Mouse (Mus musculus): ENCODE results near the gene Tifa.

The Tifa gene

DNA sequence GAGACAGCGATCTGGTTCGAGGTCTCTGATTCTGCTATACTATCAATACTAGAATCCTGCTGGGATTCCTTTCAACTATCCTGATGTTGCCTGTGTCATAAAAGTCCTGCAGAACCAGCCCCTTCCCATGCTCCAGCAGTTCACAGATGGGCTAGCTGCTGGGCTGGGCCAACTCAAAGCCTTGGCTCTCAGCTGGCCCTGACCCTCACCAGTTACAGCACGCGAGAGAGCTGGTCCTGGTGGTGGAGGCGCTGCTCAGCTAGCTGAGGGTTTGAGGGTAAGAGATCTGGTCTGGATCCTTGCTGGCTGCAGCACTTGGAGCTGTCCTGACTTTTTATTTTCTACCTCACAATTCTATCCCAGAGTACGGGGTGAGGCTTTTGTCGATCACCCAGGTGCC lies 36.9 kb downstream of the Tifa start:
- DNase-seq (ENCODE audit: low spot score), result no peak

DNA sequence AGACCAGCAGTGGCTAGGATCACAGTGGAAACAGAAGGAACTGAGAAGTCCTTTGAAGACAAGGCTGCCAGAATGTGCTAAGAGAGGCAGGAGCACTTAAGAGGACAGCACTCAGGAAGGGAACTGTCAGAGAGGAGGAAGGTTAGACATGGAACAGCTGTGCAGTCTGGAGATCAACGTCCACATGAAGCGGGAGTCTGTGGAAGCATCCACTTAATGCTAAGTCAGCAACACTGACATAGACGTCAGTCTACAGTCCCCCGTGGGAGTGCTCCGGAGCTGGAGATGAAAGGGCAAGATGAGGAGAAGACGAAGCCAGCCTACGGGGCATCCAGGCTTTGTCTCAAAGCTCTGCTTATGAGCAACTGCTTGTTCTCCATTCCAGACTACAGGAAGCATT lies 37.5 kb downstream of the Tifa start:
- no peak for DNase-seq (ENCODE audit: low spot score)

DNA sequence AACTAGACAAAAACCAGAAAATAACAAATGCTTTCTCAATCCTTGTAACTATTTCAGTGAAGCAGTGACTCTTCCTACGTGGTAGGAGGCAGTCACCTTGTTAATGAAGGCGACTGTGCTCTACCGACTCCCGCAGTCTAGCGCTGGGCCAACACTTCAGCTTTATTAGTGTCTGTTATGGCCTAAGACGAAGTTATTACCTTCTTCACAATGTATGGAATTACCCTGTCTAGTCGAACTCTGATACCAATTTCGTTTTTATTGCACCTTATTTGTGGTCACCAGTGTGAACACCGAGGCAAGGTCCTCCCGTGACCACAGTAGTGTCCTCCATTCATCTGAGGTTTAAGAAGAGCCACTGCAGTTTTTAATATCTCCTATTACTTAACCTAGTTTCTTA lies 40.6 kb downstream of the Tifa start:
- DNase-seq (ENCODE audit: low spot score), result no peak

DNA sequence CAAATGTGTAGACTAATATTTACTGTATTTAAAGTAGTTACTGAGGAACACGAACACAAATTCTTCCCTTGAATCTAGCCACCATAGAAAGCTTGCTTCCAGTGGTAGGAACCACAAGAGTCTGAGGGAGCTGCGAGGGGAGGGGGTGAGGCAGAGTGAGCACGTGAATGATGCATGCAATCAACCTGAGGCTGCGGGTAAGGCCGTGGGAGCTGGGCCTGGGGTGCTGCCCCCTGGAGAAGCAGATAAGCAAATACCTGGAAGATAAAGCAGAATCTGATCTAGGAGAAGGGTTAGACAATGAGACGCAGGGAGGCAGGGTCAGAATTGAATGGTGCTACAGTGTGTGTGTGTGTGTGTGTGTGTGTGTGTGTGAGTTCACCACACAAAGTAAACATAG lies 41.5 kb downstream of the Tifa start:
- no peak for DNase-seq (ENCODE audit: low spot score)

DNA sequence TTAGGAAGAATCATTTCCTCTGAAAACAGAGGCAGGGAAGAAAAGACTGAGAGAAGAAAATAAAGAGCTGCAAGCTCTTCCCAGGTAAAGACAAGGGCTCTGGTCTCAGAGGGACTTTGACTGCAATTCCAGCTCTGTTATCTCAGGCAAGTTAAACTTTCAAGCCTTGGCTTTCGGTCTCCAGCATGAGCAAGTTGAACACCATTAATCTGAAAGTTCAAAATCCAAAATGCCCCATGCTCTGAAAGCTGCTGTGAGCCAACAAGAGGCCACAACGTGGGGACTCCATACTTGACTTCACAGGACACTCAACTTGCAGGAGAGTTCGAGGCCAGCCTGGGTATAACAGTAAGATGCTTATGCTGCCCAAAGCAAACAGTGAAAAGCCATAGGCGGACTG lies 44.4 kb downstream of the Tifa start:
- DNase-seq (ENCODE audit: low spot score), result no peak

DNA sequence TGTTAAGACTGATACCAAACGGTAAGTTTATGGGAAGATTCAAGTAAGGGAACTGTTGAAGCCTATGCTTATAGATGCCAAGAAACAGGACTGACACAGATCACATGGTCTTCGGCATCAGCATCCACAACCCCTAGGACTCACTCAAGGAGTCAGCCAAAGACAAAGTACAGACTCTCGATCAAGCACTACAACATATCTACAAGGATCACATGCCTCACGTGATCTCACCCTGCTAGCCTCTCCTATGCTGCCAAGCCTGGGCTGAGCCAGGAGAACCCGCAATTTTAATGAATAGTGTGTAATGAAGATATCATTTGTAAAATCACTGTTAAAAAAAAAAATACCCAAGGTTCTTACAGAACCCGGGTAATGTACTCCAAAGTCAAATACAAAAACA lies 46.0 kb downstream of the Tifa start:
- no peak for DNase-seq (ENCODE audit: low spot score)

DNA sequence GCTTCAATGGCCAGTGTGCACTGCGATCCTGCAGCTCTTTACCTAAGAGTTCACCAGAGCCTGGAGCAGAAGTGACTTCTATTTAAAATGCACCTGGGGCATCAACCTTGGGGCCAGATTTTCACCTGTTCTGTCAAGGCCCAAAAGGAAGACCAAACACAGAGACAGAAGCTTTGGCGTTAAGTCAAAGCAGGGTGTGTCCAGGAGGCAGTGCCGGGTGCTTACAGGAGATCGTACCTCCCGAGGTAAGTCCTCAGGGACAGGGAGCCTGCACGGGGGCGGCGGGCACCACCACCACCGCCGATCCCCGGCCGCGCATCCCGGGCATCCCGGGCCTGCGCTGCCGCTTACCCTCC lies 47.2 kb downstream of the Tifa start:
- DNase-seq (ENCODE audit: low spot score), result no peak

DNA sequence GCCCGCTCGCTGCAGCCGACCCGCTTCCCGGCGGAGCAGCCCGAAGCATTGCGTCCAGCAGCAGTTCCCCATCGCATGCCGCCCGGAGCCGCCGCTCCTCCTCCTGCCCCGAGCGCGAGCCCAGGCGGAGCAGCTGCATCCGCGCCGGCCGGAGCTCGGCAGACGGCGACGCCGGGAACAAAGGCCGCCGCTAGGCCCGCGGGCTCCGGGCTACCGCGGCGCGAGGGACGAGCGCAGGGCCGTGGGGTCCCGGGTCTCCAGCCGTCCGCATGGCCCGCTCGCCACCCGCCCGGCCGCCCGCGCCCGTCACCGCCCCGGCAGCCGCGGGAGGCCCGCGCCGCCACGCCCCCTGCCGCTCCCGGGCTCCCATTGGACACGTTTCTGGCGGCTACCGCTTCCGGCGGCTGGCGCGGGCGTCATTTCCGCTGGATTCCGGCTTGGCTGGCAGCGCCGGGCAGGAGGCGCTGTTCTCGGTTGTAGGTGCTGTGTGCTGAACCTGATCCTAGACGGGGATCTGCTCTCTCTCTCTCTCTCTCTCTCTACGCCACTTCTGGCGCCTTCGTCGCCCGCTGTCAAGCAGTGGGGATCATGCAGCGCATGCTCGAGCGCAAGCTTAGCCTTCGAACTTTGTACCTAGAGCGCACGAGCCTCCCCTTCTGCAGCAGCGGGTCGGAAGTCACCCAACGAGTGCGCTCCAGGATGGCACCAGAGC lies 47.7 kb downstream of the Tifa start, which contains the start of gene Ap1ar:
Gene Ap1ar, minus strand, starts transcription at position 370 of the 712 bp plus-strand sequence.
- peak; percentile 81 for DNase-seq (ENCODE audit: low spot score)

DNA sequence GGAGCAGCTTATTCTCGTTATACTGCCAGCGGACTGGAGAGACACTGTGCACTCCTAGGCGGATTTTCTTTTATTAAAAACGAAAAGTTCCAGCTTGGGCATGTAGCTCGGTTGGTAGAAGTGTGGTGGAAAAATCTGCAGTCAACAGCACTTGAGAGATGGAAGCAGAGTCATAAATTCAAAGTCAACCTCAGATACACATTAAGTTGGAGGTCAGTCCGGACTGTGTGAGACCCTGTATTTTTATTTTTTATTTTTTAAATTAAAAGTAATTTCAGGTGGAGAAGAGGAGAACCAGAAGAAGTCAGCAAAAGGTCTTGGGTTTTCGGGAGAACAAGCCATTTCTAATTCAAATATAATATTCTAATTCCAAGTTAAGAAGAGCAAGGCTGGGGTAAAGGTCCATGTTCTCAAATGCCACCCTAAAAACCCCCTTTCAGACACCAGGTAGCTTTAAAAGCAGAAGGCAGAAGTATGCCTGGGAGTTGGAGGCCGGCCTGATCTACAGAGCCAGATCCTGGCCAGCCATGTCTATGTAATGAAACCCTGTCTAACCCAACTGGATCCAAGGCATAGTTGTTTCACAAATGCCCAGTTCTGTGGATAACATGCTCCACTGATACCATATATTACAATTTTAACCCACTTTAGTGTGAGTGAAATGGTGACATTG lies 48.5 kb downstream of the Tifa start:
- no peak for DNase-seq (ENCODE audit: low spot score)

DNA sequence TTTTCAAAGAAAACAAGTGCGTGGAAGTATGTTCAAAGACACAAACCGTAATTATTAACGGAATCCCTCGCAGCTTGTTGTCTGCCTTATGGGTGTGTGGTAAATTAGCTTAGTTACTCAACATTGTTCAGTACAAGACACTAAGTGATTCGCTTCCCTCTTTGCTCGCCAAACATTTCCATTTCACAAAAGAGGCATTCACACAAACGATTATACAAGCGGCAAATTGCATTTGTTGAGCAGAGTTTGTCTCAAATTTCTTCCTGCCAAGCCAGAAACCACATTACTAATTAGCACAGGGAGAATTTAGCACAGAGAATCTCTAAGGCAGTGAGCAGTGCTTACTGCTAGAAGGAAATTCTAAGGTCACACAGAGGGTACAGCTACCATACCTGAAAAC lies 52.3 kb downstream of the Tifa start:
- no peak for DNase-seq (ENCODE audit: low spot score)

DNA sequence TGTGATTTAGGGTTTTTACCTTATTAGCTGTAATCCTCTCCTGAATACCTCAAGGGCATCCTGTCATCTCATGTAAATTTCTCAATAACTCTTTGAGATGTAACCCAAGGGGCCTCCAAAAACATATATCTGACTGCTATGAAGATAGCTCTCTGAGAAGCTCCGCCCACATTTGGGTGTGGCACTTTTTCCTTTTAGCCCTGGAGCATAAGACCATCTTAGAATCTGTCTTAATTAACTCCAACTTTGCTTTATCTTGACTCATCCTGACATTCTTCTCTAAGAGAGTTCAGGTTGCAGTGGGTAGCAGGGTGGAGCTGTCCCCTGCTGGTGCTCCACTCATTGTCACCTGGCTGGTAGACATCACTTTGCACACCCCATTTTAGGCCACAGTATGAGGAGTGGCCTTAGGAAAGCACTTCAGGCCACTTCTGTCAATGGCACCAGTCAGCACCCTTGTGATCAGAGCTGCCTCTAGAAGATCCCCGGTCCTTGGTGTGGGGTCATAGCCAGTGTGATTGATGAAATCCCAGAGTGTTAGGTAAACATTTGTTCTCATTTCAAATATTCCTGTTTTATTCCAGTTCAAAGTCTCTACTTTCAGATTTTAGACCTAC lies 53.8 kb downstream of the Tifa start:
- no peak for DNase-seq (ENCODE audit: low spot score)

DNA sequence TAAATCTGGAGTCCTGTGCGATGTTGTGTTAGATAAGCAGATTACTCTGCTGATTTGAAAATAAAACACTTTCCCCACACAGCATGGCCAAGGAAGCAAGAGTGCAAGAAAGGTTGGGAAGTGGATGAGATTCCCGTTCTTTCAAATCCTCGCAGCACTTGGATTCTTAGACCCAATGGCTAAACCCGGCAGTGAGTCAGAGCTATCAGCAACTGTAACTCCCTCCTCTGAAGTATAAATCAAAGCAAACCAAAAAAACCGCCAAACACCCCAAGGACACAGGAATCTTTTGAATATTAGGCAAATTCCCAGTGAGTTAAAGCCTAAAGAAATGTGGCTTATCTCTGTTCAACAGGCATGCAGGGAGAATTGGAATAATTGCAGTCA lies 54.3 kb downstream of the Tifa start:
- no peak for DNase-seq (ENCODE audit: low spot score)

DNA sequence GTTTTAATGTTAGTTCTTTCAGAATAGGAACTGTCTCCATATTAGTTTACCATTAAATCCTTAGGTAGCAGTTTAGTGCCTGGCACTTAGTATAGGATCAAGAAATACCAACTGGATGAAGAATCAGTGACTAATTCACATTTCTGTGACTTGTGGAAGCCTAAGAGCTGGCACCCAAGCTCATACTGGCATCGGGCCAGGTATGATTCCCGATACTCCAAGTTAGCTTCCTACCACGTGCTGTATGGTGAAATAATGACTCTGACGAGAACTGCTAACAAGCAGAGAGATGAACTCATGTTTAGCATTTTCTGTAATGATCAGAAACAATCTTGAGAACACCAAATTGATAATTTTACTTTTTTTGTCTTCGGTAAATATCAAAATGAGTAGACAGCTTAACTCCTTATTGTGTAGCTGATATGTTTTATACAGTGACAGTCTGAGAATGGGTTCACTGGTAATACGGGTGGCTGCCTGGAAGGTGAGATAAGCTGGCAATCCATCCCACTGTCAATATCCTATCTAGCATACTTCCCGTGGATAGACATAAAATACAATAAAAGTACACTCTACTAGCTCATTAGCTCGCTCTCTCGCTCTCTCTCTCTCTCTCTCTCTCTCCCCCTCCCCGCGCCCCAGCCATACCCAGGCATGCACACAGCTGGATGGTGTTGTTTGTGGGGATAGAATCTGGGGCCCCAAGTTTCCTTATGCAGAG lies 58.6 kb downstream of the Tifa start:
- no peak for DNase-seq (ENCODE audit: low spot score)

DNA sequence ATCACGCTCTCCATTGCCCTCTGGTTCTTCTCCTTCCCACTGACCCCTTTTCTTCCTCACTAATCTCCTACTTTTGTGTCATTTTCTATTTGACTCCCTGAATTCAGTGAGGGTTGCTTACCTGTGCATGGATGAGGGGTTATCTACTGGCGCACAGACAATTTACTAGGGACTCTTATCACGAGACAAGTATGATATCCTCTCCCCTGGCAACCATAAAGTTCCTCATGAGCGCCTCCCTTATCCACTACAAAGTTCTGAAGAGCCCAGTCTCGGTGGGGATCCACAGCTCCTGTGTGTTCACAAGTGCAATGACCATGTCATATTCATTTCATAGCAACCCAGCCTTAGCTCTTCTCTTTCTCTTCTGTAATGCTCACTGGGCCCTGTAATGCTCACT lies 60.3 kb downstream of the Tifa start:
- DNase-seq (ENCODE audit: low spot score), result no peak

DNA sequence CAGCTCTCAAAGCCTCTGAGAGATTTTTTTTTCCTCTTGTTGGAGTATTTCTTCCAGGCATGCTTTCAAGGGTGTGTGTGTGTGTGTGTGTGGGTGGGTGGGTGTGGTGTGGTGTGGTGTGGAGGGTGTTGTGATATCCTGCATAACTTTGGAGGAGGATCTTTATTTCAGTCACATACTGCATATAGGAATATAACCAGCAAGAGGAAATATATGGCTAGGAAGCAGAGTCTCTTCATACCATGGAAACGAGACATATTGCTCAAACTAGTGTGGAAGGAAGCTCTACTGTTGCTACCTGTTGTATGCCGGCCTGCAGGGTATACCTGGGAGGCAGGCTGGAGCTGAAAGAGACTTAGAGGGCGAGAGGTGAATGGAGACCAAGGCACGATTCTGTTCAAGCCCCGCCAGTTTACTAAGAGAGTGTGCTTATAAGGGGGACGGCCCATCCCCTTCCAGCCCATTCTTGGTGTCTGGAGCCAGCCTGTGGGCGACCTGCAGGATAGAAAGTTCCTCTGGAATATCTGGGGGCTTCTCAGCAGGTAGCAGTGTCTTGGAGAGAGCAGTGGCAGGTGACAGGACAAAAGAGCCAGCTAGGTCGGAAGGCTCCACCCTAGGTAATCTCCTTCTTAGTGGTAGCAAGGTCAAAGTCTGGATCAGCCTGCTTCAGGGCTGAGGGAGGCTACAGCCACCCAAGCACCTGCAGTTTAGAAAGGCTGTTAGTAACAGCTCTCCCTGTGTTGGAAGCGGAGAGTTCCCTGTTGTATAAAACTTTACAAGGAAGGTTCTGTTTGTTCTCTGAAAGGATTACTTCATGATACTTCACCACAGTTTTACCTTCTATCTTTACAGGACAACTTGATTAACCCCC lies 61.4 kb downstream of the Tifa start:
- DNase-seq (ENCODE audit: low spot score), result no peak

DNA sequence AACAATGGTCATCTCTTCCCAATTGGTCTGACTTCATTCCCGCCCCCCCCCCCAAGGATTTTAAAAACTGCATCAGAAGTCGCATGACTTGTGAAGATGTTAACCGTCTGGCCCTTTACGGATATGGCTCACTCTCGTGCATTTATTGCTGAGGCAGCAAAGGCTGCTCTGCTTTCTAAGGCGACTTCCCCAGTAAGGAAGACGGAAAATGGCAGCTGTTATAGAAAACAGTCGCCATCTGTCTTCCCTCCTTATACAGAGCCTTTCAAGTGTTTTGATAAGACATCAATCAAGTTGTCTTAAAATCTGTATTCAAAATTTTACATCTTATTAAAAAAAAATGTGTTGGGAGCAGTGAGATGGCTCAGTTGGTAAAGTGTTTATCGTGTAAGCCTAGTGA lies 63.1 kb downstream of the Tifa start:
- DNase-seq (ENCODE audit: low spot score), result no peak

DNA sequence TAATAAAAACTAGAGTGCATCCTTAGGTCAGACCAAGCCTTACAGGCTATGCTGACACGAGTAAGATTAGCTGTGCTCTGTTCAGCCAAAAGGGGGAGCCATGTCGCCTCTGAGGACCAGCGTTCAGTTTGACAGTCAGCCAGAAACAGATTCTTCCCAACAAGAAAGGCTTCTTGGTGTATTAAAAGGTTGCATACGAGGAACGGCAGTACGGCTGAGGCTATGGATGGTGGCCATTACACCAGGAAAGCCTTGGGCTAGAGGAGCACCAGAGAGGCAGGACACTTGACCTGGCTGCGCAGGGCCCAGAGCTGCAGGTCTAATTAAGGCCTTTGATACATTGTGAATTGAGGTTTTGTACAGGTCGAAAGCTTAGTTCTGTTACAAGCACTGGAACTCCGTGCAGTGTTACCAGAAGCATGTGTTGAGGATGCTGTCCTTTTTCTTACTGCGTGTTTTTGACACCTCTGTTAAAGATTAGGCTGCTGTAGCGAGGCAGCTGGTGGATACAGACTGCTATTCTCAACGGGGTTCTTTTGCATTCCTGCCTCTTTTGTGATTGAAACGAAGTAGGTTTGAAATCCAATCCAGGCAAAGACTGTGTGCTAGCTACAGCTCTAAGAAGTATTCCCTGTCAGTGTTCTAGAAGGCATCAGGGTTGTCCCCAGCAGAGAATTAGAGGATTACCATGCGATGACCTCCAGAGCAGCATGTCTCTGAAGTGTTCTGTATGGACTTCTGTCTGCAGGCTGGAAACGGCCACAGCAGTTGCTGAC lies 64.0 kb downstream of the Tifa start:
- DNase-seq (ENCODE audit: low spot score), result peak; percentile 25

DNA sequence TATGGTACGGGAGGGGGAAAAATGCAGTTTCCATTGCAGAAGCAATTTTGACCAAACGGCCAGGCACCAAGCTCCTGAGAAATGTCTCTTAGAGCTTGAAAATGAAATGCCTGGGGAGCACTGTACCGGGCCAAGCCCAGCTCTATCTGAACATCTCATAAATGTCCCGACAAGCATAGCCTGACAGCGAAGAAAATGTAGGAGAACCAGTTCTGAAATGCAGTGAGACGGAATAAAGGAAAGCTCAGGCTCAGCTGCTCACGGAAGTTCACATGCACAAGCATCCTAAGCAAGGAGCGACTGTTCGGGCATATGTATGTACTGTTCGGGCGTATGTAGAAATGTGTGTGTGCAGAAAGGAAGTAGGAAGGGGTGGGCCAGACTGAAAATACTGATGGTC lies 71.7 kb downstream of the Tifa start:
- DNase-seq (ENCODE audit: low spot score), result no peak

DNA sequence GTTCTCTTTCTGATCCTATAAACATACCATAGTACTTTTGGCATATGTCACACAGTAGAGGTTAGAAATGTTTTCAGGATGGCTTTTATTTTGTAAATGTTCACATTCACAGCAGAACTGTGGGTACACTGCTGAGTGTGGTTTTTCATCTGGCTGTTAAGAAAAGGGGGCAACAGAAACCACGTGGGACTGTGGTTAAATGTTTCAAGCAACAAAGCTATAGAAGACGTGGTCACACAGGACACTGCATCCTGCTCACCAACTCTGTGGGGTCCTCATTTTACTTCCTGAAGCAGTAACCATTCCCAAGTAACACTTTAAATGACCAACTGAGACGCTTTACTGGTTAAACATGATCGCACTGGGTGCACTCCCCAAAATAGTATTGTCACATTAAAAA lies 72.9 kb downstream of the Tifa start:
- DNase-seq (ENCODE audit: low spot score), result no peak

DNA sequence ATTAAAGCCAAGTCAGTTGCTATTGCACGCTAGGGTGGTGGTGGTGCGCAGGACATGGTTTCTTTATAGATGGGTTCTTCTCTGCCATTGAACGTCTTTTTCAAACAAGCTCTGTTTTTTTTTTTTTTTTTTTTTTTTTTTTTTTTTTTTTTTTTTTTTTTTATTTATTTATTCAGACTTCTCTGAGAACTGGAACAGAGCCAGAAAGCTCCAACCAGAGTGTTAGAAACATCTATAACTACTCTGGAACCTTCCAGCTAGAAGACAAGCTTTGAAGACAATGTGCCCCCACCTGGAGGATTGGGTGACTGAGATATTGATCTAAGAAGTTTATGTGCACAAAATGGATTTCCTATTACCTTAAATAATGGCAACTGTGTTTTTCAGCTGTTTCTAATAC lies 74.0 kb downstream of the Tifa start:
- DNase-seq (ENCODE audit: low spot score), result no peak

DNA sequence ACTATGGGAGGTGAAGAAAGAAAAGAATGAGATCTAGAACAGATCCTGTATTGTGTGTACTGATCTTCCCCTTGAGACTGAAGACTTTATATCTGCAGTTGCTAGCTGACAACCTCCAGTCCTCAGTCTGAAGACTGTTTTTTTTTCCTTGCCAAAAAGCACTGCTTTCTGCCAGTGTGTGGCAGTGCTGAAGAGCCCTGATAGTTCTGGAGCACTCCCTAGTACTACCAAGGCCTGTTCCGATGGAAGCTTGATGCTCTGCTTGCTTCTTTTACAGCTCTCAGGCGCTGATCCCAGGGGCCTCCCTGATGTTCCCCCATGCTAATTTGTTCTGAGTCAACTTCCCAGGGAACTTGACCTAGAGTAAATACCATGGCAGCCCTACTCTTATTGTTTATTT lies 74.6 kb downstream of the Tifa start:
- DNase-seq (ENCODE audit: low spot score), result no peak
